10 mouse cellular contexts compared by ENCODE assay signal in genomic region chr2:164403396-164404081, GRCm38 (mm10). TPM values are rescaled to one million over a fixed set of nuclear protein-coding genes. Genes with fewer than 3 reads are reported as not detected.
A peak's percentile ranks its signal among the peaks of the same experiment; 100 is the strongest.
DNase-seq lines count a peak whose midpoint lies in the region; ATAC-seq and TF ChIP-seq lines count a peak whose summit lies in the region.
"Had no signal": no experiment of that assay in that cellular context is flagged by ENCODE, and none has a peak within 500 bp of the region (broad histone marks: within the 10 kb centered on the region; RNA-seq: fewer than 3 reads in every experiment).

No protein-coding gene starts in this region.

- TF ChIP-seq POLR2A in limb, embryonic 14.5 days (IDR thresholded peaks at IDR 0.05; ENCODE audit: borderline replicate concordance, extremely low read depth, insufficient read depth, insufficient read length), result no peak
- no peak for TF ChIP-seq POLR2A in olfactory bulb, adult 2 months (IDR thresholded peaks at IDR 0.05; ENCODE audit: insufficient read depth, low read depth, low read length)

- H3K27me3 ChIP-seq in heart, embryonic 12.5 days (replicated peaks), result peaks cover 94% of the 10 kb centered on the region
- peaks cover 88% of the 10 kb centered on the region for H3K27me3 ChIP-seq in limb, embryonic 14.5 days (ENCODE audit: control insufficient read depth, insufficient read depth, low read length)

- no peak for TF ChIP-seq CTCF in olfactory bulb, adult 2 months (IDR thresholded peaks at IDR 0.05; ENCODE audit: insufficient read depth, low read depth, low read length)

- H3K4me2 ChIP-seq in heart, embryonic 12.5 days, result peak overlapping the region; percentile 79
- peak overlapping the region; percentile 71 for H3K4me2 ChIP-seq in limb, embryonic 14.5 days (replicated peaks; ENCODE audit: low read depth, low read length, severe bottlenecking)

- WGBS in heart, embryonic 12.5 days, result 10% methylated on average over 14 of the region's 14 CpGs
- 9% methylated on average over 14 of the region's 14 CpGs for WGBS in limb, embryonic 14.5 days
- WGBS in olfactory bulb, adult 2 months, result 31% methylated on average over 14 of the region's 14 CpGs

- H3K9me3 ChIP-seq in heart, embryonic 12.5 days (replicated peaks), result no peaks in the 10 kb centered on the region
- no peaks in the 10 kb centered on the region for H3K9me3 ChIP-seq in limb, embryonic 14.5 days (ENCODE audit: control insufficient read depth, low read length)

- 0 out of 2 replicates have a peak overlapping the region, but pooled peaks have one; percentile 2 for H3K4me3 ChIP-seq in heart, embryonic 12.5 days
- peak overlapping the region; percentile 42 for H3K4me3 ChIP-seq in limb, embryonic 14.5 days (replicated peaks; ENCODE audit: low read length)
- 0 out of 2 replicates have a peak overlapping the region, but pooled peaks have one; percentile 8 for H3K4me3 ChIP-seq in olfactory bulb, adult 2 months (ENCODE audit: insufficient read depth, low read depth, low read length)

- no peak overlapping the region for H3K27ac ChIP-seq in heart, embryonic 12.5 days (ENCODE audit: poor library complexity, severe bottlenecking)
- H3K27ac ChIP-seq in limb, embryonic 14.5 days (replicated peaks; ENCODE audit: low read depth, low read length), result peak overlapping the region; percentile 79
- H3K27ac ChIP-seq in olfactory bulb, adult 2 months (ENCODE audit: insufficient read depth, low read depth, low read length), result no peak overlapping the region
- H3K27ac ChIP-seq: kidney, postnatal 0 days; liver, embryonic 14.5 days had no signal

- peaks cover 41% of the 10 kb centered on the region for H3K4me1 ChIP-seq in heart, embryonic 12.5 days (replicated peaks)
- H3K4me1 ChIP-seq in limb, embryonic 14.5 days (ENCODE audit: control insufficient read depth, insufficient read depth, low read length), result peaks cover 30% of the 10 kb centered on the region
- peaks cover 30% of the 10 kb centered on the region for H3K4me1 ChIP-seq in olfactory bulb, adult 2 months (ENCODE audit: control insufficient read depth, insufficient read depth, low read length)

- H3K36me3 ChIP-seq in heart, embryonic 12.5 days, result no peaks in the 10 kb centered on the region
- peaks cover 6% of the 10 kb centered on the region for H3K36me3 ChIP-seq in limb, embryonic 14.5 days (ENCODE audit: control insufficient read depth, insufficient read depth, low read length)

- ATAC-seq in heart, embryonic 12.5 days (ENCODE audit: insufficient number of reproducible peaks, low FRiP score), result no peak
- peak; percentile 16; the same call in 1 of the 2 replicates for ATAC-seq in limb, embryonic 14.5 days (ENCODE audit: low FRiP score, low read depth)
- ATAC-seq in inflammation-experienced regulatory T-cells, adult 6 months, result no peak

- H3K9ac ChIP-seq in heart, embryonic 12.5 days, result peak overlapping the region; percentile 56; the same call in 1 of the 2 replicates
- H3K9ac ChIP-seq in limb, embryonic 14.5 days (ENCODE audit: low read depth, low read length, severe bottlenecking), result peak overlapping the region; percentile 62
- H3K9ac ChIP-seq: liver, embryonic 14.5 days had no signal

- no peak for DNase-seq in heart, postnatal 4 days
- DNase-seq in right cerebral cortex, postnatal 14 days, result peak; percentile 38
- no peak for DNase-seq in right cerebral cortex, adult 2 months (ENCODE audit: low spot score in 2 of 2)
- peak; percentile 24 for DNase-seq in limb, embryonic 14.5 days (ENCODE audit: low spot score)
- DNase-seq in adrenal gland, adult (ENCODE audit: inconsistent age in 2 of 2, low spot score in 1 of 2), result no peak

RNA-seq across cellular contexts. Expression of gene Rbpjl, which starts 0.6 kb away (rescaled TPM):
- 0.19 and 0.28 TPM in 2 replicates for polyA plus RNA-seq in heart, embryonic 12.5 days (2016; fragmentation: Nextera tagmentation; extraction: Ambion mirVana)
- not detected for total RNA-seq in heart, postnatal 4 days (2021)
- 2.7 and 3.9 TPM in 2 replicates for polyA plus RNA-seq in limb, embryonic 14.5 days (2012; rRNA removed)
- 0.45 and 0.76 TPM in 2 replicates for polyA plus RNA-seq in limb, embryonic 14.5 days (2014; fragmentation: Nextera tagmentation; extraction: Ambion mirVana)
- not detected in 2 replicates for polyA plus RNA-seq in olfactory bulb, adult 2 months (2012; ENCODE audit: insufficient read depth, insufficient read length, low replicate concordance, missing spikeins)
- polyA plus RNA-seq in inflammation-experienced regulatory T-cells, adult 6 months (2017; shearing (Covaris generic)), result not detected
- polyA plus RNA-seq: kidney, postnatal 0 days had no signal

RNA-seq across cellular contexts. Expression of gene Matn4, which starts 1.4 kb away (rescaled TPM):
- polyA plus RNA-seq in heart, embryonic 12.5 days (2016; fragmentation: Nextera tagmentation; extraction: Ambion mirVana), result 6.2 and 6.4 TPM in 2 replicates
- 1 to 10 TPM; 1.8 TPM for total RNA-seq in heart, postnatal 4 days (2021)
- polyA plus RNA-seq in limb, embryonic 14.5 days (2012; rRNA removed), result 362 and 495 TPM in 2 replicates
- polyA plus RNA-seq in limb, embryonic 14.5 days (2014; fragmentation: Nextera tagmentation; extraction: Ambion mirVana), result 30.2 and 39.9 TPM in 2 replicates
- polyA plus RNA-seq in olfactory bulb, adult 2 months (2012; ENCODE audit: insufficient read depth, insufficient read length, low replicate concordance, missing spikeins), result not detected in 2 replicates
- under 1 TPM in 1 of 3 experiments, not detected in 2; 0.21 TPM for polyA plus RNA-seq in inflammation-experienced regulatory T-cells, adult 6 months (2017; shearing (Covaris generic))

RNA-seq across cellular contexts. Expression of gene Slpi, which starts 14.6 kb away (rescaled TPM):
- polyA plus RNA-seq in heart, embryonic 12.5 days (2016; fragmentation: Nextera tagmentation; extraction: Ambion mirVana), result 0.44 and 1.2 TPM in 2 replicates
- under 1 TPM; 0.41 to 0.83 TPM for total RNA-seq in heart, postnatal 4 days (2021)
- 3.9 and 5.1 TPM in 2 replicates for polyA plus RNA-seq in limb, embryonic 14.5 days (2012; rRNA removed)
- polyA plus RNA-seq in limb, embryonic 14.5 days (2014; fragmentation: Nextera tagmentation; extraction: Ambion mirVana), result 1.1 and 2.1 TPM in 2 replicates
- not detected in 2 replicates for polyA plus RNA-seq in olfactory bulb, adult 2 months (2012; ENCODE audit: insufficient read depth, insufficient read length, low replicate concordance, missing spikeins)
- polyA plus RNA-seq in inflammation-experienced regulatory T-cells, adult 6 months (2017; shearing (Covaris generic)), result 1 to 10 TPM; 3.3 to 7.1 (median 3.8) TPM

RNA-seq across cellular contexts. Expression of gene Sdc4, which starts 40.1 kb away (rescaled TPM):
- 40.1 and 40.6 TPM in 2 replicates for polyA plus RNA-seq in heart, embryonic 12.5 days (2016; fragmentation: Nextera tagmentation; extraction: Ambion mirVana)
- 10 to 100 TPM; 22.1 to 25.8 TPM for total RNA-seq in heart, postnatal 4 days (2021)
- 27.4 and 29.7 TPM in 2 replicates for polyA plus RNA-seq in limb, embryonic 14.5 days (2012; rRNA removed)
- polyA plus RNA-seq in limb, embryonic 14.5 days (2014; fragmentation: Nextera tagmentation; extraction: Ambion mirVana), result 65.9 and 68.2 TPM in 2 replicates
- polyA plus RNA-seq in olfactory bulb, adult 2 months (2012; ENCODE audit: insufficient read depth, insufficient read length, low replicate concordance, missing spikeins), result 124 TPM in 1 of 2 replicates, not detected in the other
- 10 to 100 TPM; 12.0 to 42.7 (median 41.8) TPM for polyA plus RNA-seq in inflammation-experienced regulatory T-cells, adult 6 months (2017; shearing (Covaris generic))

RNA-seq across cellular contexts. Expression of gene Sys1, which starts 53.2 kb away (rescaled TPM):
- polyA plus RNA-seq in heart, embryonic 12.5 days (2016; fragmentation: Nextera tagmentation; extraction: Ambion mirVana), result 36.4 and 40.3 TPM in 2 replicates
- 10 to 100 TPM; 20.2 to 23.1 TPM for total RNA-seq in heart, postnatal 4 days (2021)
- 48.4 and 68.8 TPM in 2 replicates for polyA plus RNA-seq in limb, embryonic 14.5 days (2012; rRNA removed)
- 73.1 TPM in 2 replicates for polyA plus RNA-seq in limb, embryonic 14.5 days (2014; fragmentation: Nextera tagmentation; extraction: Ambion mirVana)
- polyA plus RNA-seq in olfactory bulb, adult 2 months (2012; ENCODE audit: insufficient read depth, insufficient read length, low replicate concordance, missing spikeins), result not detected in 2 replicates
- polyA plus RNA-seq in inflammation-experienced regulatory T-cells, adult 6 months (2017; shearing (Covaris generic)), result 10 to 100 TPM; 10.4 to 35.1 (median 25.4) TPM

Comparison
In these comparisons a context has a peak if more than half of its experiments do, and no peak if none do; other contexts are left out.
1. DNase-seq: peak in right cerebral cortex, postnatal 14 days (single experiment) and limb, embryonic 14.5 days (single experiment); none in heart, postnatal 4 days (single experiment), right cerebral cortex, adult 2 months (0 of 2) and adrenal gland, adult (0 of 2).
2. Peak in every context shown above with its lines, with median percentiles within 50 percentile points of each other: H3K4me3 ChIP-seq.